Mouse (Mus musculus) fat pad, adult 2 months (tissue): ENCODE data around the gene Idh1.
"Not testable (repeated sequence)": the region's sequence is repeated elsewhere in the genome, so short reads cannot be mapped to it uniquely, and the experiment has no call there.

Experiments used
- DNase-seq: peaks from one replicate; pipeline ENCODE4 v3.0.0-alpha.2; 2011; ENCODE audit warnings: low read depth, low spot score; ENCODE audit errors: extremely low read depth

Idh1 gene

DNA sequence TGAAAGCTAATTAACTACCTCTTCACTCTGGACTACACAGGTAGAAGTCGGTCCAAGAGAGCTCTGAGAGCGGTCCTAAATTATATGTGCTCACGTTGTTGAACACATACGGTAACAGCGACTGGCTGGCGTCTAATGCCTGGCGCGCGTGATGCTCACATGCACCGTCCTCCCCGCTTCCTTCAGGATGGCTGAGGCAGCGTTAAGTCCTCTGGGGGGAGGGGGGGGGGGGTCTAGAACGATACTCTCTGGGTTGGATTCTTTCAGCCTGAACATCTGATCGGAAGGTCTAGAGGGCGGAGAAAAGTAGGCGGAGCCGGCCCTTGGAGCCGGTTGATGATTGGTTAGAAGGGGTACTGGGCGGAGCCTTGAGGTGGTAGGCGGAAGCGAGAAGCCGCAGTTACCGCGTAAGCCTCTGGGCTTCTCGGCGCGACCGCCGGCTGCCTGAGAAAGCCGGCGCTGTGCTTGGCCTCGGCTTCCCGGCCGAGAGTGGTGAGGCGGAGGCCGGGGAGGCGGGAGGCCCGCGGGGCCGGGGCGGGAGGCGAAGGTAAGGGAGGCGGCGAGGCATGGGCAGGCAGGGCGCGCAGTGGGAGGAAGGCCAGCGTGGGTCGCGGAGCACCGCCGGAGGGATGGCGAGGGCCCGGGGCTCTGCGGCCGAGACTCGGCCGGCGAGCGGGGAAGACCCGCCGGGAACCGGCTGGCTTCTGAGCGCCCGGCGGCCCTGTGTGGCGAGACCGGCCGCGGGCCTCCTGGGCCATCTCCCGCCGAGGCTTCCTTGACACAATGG is at the start of gene Idh1, which contains the start of gene Pikfyve:
Gene Idh1 (minus strand): TSS at position 214 of the 787 bp plus-strand sequence.
Gene Pikfyve (plus strand): TSS at position 397 of the 787 bp plus-strand sequence.
- no peak for DNase-seq

DNA sequence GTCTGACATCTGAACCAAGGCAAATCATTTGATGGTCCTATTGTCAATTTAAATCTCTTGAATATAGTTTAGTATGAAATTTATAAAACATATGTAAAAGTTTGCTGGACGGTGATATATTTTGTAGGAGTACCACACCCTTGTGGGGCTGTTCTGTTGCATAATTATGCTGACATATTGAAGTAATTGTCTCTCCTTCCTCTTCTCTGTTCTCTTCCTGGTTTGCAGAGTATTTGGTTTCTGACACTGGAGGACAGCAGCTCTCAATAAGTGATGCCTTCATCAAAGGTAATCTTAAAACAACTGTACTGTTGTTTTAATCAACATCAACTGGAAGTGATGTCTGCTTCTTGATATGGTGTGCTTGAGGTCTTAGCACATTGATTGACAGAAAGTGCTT is 44.3 kb upstream of the Idh1 start:
- DNase-seq: no peak

DNA sequence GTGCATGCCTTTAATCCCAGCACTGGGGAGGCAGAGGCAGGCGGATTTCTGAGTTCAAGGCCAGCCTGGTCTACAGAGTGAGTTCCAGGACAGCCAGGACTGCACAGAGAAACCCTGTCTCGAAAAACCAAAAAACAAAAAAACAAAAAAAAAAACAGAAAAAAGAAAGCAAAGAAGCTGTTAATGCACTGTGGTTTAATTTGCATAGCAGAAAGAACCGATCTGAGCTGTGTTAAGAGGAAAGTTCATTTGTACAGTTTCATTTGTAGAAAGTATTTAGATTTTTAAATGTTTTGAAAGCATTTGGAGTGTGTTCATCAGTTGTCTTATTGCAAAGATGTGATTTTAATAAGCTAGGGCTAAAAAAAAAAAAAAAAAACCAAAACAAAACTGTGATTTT is 43.5 kb upstream of the Idh1 start:
- not testable (repeated sequence) for DNase-seq

DNA sequence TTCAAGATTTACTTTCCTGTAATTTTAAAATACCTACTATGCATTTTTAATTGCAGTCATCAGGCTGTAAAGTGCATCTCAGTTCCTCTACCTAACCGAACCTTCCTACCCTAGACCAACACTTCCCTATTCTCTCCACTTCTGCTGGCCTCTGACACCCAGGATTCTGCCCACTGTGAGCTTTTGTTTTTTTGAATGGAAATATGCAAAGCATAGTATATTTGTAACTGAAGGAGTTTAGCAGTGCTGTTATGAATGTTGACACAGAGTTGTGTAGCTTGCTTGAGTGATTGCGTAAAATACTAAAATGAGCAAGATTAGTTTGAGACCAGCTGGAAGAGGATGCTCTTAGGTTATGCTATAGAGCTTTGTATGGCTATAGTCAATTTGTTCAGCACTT is 41.4 kb upstream of the Idh1 start:
- DNase-seq: no peak

GRCm38 (mm10) chr1:65223654-65224053 is 37.4 kb upstream of the Idh1 start:
- no peak for DNase-seq

- DNase-seq: no peak
Observed at GRCm38 (mm10) chr1:65217972-65218371, 31.7 kb upstream of the Idh1 start.

- no peak for DNase-seq
Observed at GRCm38 (mm10) chr1:65217567-65217966, 31.3 kb upstream of the Idh1 start.

DNA sequence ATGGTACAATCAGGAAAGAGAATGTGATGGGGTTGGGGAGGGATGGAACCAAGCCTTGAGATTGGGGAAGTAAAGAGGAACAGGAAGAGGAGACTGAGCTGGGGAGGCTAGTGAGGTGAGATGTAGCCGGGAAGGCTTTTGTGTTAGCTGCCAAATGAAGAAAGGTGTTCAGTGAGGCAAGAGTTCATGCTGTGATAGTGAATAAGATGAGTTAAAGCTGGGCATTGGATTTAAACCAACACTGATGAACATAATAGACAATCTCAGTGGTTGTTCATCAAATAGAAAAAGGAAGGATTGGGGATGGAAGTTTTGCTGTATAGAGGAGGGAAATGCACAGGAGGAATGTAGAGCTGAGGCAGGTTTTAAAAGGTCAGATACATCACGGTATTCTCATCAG is 26.9 kb upstream of the Idh1 start:
- DNase-seq: no peak

DNA sequence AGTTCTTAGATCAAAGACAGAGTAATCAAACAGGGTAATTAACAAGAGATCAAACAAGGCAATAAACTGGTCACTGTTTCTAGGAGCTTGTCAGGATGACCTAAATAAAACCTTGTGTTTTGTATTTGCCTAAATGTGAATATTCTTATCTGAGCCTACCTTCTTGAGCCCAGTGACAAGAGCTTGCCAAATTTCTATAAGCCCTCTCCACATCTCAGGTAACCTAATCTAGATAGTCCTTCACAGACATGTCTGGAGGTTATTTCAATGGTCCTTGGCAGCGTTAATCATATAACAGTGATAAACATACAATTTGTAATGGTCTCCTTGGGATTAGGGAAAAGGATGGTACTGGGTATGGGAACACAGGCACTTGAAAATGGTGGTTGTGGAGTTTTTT is 18.0 kb upstream of the Idh1 start:
- no peak for DNase-seq

DNA sequence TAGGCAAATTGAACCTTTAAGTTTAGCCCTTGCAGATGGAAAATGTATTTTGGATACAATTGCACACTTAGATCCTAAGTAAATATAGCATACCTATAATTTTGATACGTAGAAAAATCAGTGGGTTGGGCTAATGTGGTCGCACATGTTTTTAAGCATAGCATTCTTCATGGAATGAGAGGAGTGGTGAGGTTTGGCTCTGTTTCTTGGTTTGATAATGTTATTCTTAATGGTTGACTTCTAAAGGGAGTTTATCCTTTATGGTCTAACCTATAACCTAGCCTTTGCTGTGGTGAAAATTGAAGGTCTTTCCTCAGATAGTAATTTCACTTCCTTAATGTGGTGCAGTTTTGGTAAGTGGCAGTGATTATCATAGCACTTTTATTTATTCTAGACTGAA is 12.6 kb upstream of the Idh1 start:
- DNase-seq: no peak

- DNase-seq: no peak
Observed at GRCm38 (mm10) chr1:65198425-65198824, 12.1 kb upstream of the Idh1 start.

DNA sequence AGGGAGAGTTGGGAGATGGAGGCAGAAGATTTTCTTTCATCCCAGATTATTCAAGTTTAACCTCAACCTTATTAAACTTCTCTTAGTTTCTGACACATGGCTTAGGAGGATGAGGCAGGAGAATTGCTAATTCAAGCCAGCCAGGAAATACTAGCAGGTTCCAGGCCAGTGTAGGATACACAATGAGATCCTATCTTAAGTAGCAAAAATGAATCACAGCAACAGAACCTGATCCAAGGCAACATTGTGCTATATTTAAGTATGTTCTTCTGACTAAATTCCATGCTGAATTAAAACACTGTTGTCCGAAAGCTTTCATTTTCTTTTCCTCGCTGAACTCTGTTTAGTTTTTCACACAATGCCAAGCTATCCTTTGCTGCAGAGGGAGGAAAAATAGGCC is 6.9 kb upstream of the Idh1 start:
- no peak for DNase-seq

DNA sequence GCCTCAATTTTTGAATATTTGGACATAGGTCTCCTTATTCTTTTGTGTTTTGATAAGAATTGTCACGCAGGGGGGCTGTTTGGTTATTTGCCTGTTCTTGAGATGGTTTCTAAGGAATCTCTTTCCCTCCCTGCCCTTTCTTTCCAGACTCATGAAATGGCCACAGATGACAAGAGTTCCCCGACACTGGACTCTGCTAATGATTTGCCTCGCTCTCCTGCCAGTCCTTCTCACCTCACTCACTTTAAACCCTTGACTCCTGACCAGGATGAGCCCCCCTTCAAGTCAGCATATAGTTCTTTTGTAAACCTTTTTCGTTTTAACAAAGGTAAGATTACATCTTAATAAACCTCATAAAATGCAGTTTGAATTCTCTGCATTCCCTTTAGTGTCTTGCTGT is 3.9 kb upstream of the Idh1 start:
- DNase-seq: no peak

GRCm38 (mm10) chr1:65187074-65187430 is 752 bp upstream of the Idh1 start:
- no peak for DNase-seq

DNA sequence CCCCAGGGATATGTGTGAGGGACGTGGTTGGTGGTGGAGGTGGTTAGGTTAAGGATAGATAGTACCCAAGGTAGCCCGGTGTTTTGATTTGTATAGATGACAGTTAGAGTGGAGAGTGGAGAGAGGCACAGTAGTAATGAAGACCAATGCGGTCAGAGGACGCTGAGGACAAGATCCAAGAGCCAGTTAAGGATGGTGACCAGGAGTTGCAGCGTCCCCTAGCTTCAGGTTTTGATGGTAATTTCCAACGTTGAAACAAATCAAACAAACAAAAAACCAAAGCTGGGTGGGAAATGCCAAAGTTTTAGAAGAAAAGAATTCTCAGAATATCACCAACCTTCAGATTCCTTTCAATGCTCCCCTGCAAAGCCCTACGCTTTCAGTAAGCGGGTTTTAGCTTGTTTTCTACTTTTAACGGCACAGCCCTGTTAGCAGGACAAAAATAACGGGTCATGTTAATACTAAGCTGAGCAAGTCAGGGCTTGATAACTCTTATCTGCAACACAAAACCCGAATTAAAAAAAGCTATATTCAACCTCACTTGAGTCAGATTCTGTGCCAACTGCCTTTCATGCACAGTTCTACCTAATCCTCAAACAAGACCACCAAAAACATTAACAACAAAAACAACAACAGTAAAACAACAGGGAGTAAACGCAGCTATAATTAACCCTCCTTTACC is 635 bp downstream of the Idh1 start:
- no peak for DNase-seq

GRCm38 (mm10) chr1:65185011-65185410 is 1.3 kb downstream of the Idh1 start:
- DNase-seq: no peak

DNA sequence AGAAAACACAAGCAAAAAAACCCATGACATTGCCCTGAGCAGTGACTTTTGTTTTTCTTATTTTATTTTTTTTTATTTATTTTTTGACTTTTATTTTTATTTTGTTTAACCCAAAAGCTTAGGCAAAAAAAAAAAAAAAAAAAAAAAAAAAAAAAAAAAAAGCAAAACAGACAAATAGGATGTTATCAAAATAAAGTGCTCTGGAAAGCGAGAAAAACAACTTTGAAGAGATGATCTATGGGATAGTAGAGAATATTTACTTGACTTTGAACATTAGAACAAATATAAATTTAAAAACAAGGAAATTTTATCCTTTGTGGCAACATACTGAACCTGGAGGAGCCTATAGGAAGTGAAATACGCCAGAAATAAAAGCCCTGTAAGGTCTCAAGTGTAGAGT is 2.3 kb downstream of the Idh1 start:
- no peak for DNase-seq

DNA sequence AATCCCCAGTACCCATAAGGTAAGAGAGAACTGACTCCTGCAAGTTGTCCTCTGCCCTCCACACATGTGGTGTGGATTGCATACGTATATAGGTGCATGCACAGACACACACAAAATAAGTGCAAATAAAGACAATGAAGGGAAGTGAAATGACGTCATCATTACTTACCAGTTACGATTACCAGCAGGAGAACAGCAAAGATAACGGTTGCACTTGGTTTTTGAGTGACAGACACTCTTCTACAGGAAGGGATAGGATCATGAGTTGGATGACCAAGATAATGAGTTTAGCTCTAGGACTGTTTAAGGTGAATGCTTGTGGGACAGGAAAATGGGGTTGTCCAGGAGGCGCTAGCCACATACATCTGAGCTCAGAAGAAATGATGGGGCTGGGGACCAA is 4.8 kb downstream of the Idh1 start:
- no peak for DNase-seq

DNA sequence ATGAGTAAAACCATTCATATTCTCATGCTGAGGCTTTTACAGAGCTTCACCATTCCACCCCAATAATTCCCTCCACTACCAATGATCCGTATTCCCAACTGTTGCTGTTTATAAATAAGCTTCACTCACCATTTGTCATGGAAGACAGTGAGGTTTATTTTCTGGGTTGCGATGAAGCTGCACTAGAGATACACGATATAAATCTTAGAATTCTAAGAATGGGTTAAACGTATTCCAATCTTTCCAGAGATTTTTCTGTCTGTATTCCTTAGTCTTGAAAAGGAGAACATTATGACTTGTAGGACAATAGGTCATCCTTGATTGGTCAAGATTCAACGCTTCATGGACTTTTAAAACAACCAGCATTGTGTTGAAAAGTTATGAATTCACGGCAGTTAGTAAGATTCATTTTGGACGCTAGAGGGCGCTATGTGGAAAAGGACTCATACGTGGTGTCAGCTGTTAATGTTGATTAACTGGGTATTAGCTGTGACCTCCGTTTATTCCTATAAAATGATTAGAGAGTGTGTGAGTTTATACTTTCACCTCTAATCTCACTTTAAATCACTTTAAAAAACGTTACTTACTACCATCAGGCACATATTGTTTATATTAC is 6.6 kb downstream of the Idh1 start:
- no peak for DNase-seq

DNA sequence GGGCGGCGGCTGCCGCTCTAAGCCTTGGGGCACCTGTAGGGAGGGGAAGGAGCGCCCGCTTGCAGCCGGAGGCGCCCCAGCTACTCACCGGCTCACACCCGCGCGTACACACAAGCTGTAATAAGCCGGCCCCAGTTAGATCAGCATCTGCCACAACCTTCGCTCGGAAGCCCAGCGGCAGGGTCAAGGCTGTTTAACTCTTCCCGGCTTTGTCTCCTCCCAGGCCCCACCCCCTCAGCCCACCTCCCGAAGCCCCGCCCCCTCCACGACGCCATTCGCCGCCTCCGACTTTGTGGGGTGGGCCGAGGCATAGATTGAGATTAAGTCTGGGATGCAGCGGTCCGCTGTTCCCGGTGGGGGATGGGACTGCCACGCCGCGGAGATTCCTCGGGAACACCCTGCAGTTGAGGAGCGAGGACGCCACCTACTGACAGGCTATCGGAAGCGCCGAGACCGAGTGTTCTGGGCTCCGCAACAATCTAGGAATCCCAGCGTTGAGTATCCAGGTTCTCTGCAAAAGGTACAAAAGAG is 7.3 kb downstream of the Idh1 start:
- DNase-seq: no peak

GRCm38 (mm10) chr1:65178126-65178901 is 8.0 kb downstream of the Idh1 start:
- peak; percentile 91 for DNase-seq
